Mouse (Mus musculus) erythroblast, embryonic 14.5 days (primary cell): ENCODE results near the gene Coq2.

Experiments used
- GATA1 ChIP-seq: IDR thresholded peaks from 2 replicates; pipeline ENCODE4 v1.6.1; 2012; ENCODE audit warnings: low read length, inconsistent platforms, mixed read lengths
- TAL1 ChIP-seq: IDR thresholded peaks from 3 replicates; pipeline ENCODE4 v1.6.1; 2012; ENCODE audit warnings: low read length, inconsistent platforms, mixed read lengths

DNA sequence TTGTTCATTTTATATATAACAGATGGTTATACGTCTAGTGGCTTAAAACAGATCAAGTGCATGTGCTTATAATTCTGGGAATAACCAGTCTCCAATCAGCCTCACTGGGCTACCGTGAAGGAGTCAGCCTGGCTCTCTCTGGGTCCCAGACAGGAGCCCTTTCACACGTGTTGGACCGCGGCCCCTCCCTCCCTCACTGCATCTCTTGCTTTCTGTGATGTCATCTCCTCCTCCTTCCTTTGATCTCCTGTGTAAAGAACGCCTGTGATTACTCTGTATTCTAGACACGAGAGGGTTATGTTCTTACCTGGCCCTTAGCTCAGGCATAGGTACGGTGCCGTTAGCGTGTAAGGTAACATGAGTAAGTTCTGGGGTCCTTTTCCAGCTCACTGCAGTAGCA, 23.5 kb downstream of the Coq2 start:
- TF ChIP-seq GATA1 (no peak), TAL1 (no peak)
